Mouse (Mus musculus): ENCODE measurements around the gene Cdc42se1.

Cdc42se1 gene

GRCm38 (mm10) chr3:95223041-95223440 is 5.5 kb upstream of the Cdc42se1 start:
- in situ Hi-C loops (cut with MboI, MseI), result no loop called here

GRCm38 (mm10) chr3:95224295-95224694 is 4.2 kb upstream of the Cdc42se1 start:
- in situ Hi-C loops (cut with MboI, MseI), result no loop called here

DNA sequence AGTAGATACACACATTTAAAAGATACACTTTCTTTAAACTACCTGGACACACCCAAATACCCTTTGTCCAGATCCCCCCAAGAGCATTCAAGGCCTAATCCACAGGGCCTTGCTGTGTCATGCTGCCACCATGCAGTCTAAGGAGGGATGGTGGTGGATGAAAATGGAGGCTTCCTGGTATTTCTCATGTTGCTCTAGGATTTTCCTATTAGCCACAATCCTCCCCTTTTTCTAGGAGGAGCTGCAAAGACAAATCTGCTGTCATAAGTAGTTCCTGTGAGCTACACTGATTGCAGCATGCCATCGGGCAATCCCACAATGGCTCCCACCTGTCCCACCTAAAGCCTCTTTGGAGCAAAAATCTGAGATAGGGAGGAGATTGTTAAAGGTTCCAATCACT is 1.3 kb upstream of the Cdc42se1 start:
- in situ Hi-C loops (cut with MboI, MseI), result no loop called here

DNA sequence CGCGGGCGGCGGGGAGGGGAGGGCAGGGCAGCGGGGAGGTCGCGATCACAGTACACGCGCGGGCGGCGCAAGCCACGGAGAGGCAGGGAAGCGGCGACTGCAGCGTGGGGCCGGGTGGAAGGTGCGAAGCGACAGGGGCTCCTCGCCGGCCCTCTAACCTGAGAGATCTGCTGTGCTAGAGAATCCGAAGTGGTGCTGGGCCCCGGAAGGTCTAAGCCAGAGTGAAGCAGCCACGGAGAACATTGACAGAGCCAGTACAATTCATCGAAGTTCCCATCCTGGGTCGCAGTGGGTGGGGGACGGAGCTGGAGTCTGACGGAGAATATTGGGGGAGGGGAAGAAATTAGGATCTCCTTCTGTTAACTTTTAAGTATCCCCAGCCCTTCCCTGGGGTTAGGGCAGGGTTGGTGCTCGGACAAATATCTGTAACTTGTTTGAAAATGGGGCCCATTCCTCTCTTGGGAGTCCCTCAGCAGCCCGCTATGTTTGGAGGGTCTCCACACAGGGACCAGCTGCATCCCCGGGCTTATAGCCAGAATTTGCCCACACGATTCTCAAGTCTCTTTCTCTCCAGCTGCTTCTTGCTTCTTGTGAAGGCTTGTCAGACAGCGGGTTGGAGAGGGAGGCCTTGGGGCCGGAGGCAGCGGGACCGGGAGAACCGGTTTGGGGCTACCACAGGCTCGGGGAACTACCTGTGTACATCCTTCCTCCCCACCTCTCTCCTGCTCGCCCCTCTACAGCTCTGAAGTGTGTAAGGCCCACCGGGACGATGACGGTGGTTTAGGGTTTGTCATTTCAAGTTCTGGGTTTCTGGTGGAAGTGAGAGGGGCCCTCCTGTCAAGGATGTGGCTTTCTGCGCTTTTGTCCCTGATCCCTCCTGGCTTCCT is 605 bp downstream of the Cdc42se1 start:
- in situ Hi-C loops (cut with MboI, MseI), result no loop called here

DNA sequence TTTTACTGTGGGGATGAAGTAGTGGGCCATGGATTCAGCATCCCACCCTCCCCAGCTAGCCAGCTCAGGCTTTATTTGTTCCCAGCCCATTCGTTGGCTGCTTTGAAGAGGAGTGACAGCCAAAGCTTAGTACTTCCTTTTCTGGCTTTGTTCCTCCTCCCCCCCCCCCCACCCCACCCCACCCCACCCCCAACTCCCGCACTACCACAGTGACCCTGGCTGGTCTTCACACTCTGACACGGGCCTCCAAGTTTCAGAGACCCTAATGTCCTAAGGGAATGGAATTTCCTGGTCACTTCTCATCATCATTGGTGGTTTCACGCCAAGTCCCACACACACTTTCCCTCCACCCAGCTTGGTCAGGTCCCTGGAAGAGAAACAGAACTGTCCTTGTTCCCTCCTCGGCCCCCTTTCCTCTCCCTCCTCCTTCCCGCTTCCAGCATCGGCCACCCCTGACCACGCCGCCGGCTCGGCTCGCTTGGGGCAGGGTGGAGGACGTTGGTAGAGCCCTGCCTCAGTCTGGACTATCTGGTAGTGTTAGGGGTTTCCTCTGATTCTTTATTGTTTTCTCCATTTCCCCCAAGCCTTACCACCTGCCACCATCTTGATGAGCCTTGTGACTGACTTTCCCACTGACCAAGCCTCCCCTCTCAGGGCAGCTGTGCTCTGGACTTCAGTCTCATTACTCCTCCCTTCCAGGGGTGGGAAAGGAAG is 1.4 kb downstream of the Cdc42se1 start:
- in situ Hi-C loops (cut with MboI, MseI), result no loop called here

DNA sequence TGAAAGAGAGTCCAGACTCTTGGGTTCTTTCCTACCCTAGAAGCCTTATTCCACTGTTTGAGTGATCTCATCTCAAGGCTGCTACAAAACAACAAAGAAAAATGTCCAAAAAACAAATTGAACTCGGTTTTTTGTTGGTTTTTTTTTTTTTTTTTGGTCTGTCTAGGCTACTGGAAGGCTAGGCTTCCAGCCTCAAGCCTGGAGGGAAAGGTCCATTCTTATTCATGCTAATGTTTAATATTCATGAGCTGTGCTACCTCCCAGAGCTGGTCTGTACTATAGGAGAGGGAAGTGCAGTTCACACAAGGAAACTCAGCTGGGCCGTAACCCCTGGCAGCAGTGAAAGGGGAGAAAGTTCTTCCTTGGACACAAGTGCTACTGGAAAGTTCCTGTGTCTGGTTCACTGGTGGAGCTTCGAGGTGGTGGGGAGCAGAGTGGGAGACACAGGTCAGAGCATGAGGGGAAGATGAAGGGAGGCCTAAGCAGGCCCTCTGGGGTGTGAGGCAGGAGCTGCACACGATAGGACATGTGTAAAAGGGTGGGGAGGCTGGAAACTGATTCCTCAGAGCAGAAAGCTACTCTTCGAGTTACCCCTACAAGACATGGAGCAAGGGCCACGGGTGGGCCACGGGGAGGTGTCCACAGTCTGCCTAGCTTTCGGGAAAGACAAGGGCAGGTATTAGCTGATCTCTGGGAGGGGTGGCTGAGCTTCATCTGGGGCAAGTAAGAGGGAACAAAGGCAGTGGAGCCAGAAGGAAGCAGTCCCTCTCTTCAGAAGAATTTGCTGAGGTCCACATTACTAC is 2.2 kb downstream of the Cdc42se1 start:
- in situ Hi-C loops (cut with MboI, MseI), result no loop called here

DNA sequence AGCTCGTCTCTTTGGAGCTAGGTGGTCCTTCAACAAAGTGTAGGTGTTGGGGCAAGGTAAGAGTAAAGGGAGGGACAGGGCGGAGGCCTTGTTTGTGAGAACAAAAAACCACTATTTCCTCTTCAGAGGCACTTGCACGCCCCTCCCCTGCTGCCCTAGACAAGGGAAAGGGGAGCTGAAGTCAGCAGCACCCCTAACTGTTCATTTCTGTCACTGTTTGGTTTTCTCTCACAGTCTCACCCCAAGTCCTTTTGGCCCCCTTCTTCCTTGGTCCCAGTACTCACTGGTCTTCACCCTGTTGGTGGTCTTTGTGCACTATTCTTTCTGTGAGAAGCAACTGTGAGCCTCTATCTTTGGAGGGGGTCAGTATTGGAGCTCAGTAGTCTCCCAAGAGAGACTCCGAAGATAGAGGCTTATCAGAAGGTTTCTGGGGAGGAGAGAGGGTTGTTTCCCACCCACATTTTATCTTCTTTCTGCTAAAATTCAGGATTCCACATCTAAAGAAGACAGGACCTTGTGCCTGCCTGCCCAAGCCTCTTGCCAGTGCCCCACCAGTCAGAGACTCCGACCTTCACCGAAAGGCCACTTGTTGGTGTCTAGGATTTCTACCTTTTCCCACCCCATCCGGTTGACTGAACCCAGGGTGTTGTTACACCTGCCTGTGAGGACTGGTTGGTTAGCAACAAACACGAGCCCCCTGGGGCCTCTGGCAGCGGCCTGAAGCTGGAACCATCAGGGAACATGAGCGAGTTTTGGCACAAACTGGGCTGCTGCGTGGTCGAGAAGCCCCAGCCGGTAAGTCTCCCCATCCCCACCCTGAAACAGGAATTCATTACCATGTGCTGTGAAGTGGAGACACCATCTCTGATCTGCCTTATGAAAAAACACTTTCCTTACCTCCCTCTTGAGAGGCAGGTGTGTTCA is 3.0 kb downstream of the Cdc42se1 start, which contains the start of gene Mllt11:
TSS of gene Mllt11 (minus strand) at position 874 of the 924 bp plus-strand sequence.
- in situ Hi-C loops (cut with MboI, MseI), result no loop called here

- in situ Hi-C loops (cut with MboI, MseI), result no loop called here
These were observed 4.2 kb downstream of the Cdc42se1 start for GRCm38 (mm10) chr3:95232771-95233170.

- in situ Hi-C loops (cut with MboI, MseI), result no loop called here
These were observed 4.9 kb downstream of the Cdc42se1 start for GRCm38 (mm10) chr3:95233303-95233980.

DNA sequence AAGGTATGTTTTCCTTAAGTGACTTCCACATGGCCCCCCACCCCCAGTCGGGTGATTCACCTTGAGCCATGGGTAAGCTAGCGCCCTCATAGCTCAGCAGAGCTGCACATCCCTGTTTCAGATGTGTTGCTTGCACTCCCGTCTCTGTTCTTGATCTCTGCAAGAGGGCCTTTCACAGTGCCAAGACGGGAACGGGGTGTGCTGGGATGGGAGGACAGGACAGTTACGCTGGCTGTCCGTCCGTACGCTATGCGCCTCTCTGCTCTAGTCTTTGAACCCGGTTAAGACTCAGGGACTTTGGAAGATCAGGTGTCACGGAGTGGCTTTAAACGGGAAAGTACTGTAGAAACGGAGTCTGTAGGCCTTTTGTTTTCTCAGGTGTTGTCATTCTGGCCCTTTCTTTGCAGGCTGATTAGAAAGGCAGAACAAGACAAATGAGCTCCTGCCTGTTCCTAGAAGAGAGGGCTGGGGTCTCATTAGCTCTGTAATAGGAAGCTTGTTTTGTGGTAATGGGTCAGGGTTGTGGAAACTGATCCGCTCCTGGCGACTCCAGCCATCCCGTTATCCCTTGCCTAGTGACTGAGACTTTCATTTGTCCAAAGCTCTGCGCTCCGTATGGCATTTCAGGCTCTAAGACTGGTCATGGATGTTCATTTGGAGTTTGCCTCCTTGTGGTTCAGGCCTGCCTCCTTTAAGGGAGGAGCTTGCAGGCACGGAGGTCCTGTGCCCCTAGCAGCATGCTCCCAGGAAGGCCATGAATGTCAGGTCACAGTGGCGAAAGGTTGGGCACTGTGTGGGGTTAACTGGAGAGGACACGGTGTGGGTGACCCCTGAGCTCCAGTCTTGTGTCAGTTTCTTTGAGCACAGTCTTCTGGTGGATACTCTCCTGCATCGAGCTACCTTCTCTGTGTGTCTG is 7.1 kb downstream of the Cdc42se1 start:
- in situ Hi-C loops (cut with MboI, MseI), result no loop called here

GRCm38 (mm10) chr3:95237541-95238099 is 9.1 kb downstream of the Cdc42se1 start:
- in situ Hi-C loops (cut with MboI, MseI), result no loop called here

DNA sequence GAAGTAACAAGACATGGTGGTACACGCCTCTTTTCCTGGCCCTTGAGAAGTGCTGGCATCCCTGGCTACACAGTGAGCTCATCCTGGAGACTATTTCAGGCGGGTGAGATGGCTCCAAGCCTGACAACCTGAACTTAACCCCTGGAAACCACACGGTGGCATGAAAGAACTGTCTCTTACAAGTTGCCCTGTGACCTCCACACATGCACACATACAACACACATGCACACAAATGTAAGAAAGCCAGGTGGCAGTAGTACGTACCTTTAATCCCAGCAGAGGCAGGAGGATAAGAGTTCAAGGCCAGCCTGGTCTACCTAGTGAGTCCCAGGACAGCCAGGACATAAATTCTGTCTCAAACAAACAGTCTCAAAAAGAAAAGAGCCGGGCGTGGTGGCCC is 10.5 kb downstream of the Cdc42se1 start:
- in situ Hi-C loops (cut with MboI, MseI), result no loop called here

DNA sequence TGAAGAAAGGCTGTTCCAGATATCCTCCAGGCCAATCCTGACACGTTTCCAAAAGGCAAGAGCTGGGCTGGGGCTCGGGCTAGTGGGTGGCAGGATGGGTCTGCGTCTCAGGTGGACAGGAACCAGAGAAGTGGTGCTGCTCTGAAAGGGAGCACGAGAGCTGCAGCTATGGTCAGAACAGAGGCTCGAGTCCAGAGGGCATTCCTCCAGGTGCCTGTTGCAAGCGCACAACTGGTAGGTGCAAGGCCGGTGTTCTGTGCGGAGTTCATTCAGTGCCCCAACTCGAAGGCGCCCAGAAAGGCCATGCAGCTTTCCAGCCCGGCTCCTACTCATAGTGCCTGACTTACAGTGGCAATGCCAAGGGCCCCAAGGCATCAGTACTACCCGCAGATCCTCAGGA is 11.4 kb downstream of the Cdc42se1 start:
- in situ Hi-C loops (cut with MboI, MseI), result no loop called here

- in situ Hi-C loops (cut with MboI, MseI), result no loop called here
These were observed 12.4 kb downstream of the Cdc42se1 start for GRCm38 (mm10) chr3:95240900-95241299.

GRCm38 (mm10) chr3:95241498-95241897 is 13.0 kb downstream of the Cdc42se1 start, which contains the start of gene Gm128:
Gene Gm128 (minus strand): TSS chr3:95241598.
- in situ Hi-C loops (cut with MboI, MseI), result no loop called here

DNA sequence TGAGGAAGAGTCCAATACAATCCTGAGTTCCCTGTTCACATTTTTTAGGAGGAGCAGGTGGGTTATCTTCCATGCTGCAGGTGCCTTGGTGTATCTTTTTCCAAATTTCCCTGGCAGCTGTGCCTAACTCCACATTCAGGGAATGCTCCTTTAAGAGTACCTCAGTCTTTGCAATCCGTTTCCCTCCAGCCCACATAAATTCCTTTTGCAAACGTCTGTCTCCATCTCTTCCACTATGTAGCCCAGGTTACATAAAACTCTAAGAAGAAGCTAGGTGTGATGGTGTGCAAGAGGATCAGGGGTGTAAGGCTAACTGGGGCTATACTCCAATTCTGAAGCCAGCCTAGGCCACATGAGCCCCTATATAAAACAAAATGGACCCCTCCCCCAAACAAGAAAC is 14.6 kb downstream of the Cdc42se1 start:
- in situ Hi-C loops (cut with MboI, MseI), result no loop called here

GRCm38 (mm10) chr3:95246465-95247231 is 18.1 kb downstream of the Cdc42se1 start:
- in situ Hi-C loops (cut with MboI, MseI), result no loop called here

Data from T-helper 17 cell (primary cell).